Mouse (Mus musculus) limb, embryonic 10.5 days (tissue): Measurements from ENCODE around the gene Rplp1. TPM values are rescaled to one million over a fixed set of nuclear protein-coding genes. Genes with fewer than 3 reads are reported as not detected.

ENCODE experiments used
- DNase-seq: peaks from one replicate; pipeline ENCODE4 v3.0.0-alpha.2; 2017; ENCODE audit warnings: low spot score
- H3K27ac ChIP-seq: fragments of 300-500 bp; sonication (generic); 2 replicates; pipeline ENCODE4 v1.5.1; 2016; ENCODE audit warnings: mild to moderate bottlenecking
- H3K27me3 ChIP-seq: fragments of 300-500 bp; sonication (generic); 2 replicates; pipeline ENCODE4 v1.6.1; 2016; ENCODE audit warnings: low read depth, mild to moderate bottlenecking; ENCODE audit not compliant: poor library complexity, severe bottlenecking
- H3K36me3 ChIP-seq: fragments of 300-500 bp; sonication (generic); 2 replicates; pipeline ENCODE4 v1.6.1; 2016; ENCODE audit warnings: mild to moderate bottlenecking, moderate library complexity
- H3K4me1 ChIP-seq: fragments of 300-500 bp; sonication (generic); 2 replicates; pipeline ENCODE4 v1.6.1; 2016
- H3K4me3 ChIP-seq: fragments of 300-500 bp; sonication (generic); 2 replicates; pipeline ENCODE4 v1.5.1; 2016; ENCODE audit warnings: mild to moderate bottlenecking, moderate library complexity
- H3K9me3 ChIP-seq: fragments of 300-500 bp; sonication (generic); replicated peaks from 2 replicates; pipeline ENCODE4 v1.6.1; 2016; ENCODE audit warnings: mild to moderate bottlenecking
- WGBS: fragments of 180-500 bp; shearing (Covaris S2); methylation state at CpG from one replicate; pipeline ENCODE4 v1.1.7; 2016; 5-methylcytosine and 5-hydroxymethylcytosine counted together
- polyA plus RNA-seq: library from polyadenylated mRNA; unstranded; fragments of >200 nt; fragmentation: Nextera tagmentation; extraction: Ambion mirVana; gene quantifications from 2 replicates; pipeline ENCODE4 v1.2.1, GENCODE M21; 2016

Rplp1 gene
- polyA plus RNA-seq, 1 experiment from 2014 or later = 1,122 TPM

GRCm38 (mm10) chr9:61932009-61932408, 17.7 kb upstream of the Rplp1 start:
- Histone ChIP-seq H3K27ac (no peak overlapping the region), H3K27me3 (no peaks in the 10 kb centered on the region), H3K4me3 (no peak overlapping the region), H3K9me3 (no peaks in the 10 kb centered on the region), H3K36me3 (peaks cover 100% of the 10 kb centered on the region), H3K4me1 (no peaks in the 10 kb centered on the region)
- WGBS = 93% methylated on average over 3 of the region's 3 CpGs
- no peak for DNase-seq

GRCm38 (mm10) chr9:61925086-61925660, 10.8 kb upstream of the Rplp1 start:
- Histone ChIP-seq H3K27me3 (no peaks in the 10 kb centered on the region), H3K9me3 (no peaks in the 10 kb centered on the region), H3K4me1 (no peaks in the 10 kb centered on the region), H3K36me3 (peaks cover 100% of the 10 kb centered on the region), H3K27ac (no peak overlapping the region), H3K4me3 (no peak overlapping the region)
- WGBS = 95% methylated on average over 10 of the region's 10 CpGs
- DNase-seq = no peak

- WGBS = 96% methylated on average over 6 of the region's 6 CpGs
- H3K4me3 ChIP-seq = no peak overlapping the region
- H3K27ac ChIP-seq = no peak overlapping the region
- H3K4me1 ChIP-seq = peaks cover 3% of the 10 kb centered on the region; the same call in 1 of the 2 replicates
- no peaks in the 10 kb centered on the region for H3K27me3 ChIP-seq
- H3K36me3 ChIP-seq = peaks cover 95% of the 10 kb centered on the region
- DNase-seq = no peak
- no peaks in the 10 kb centered on the region for H3K9me3 ChIP-seq
These were observed 6.0 kb upstream of the Rplp1 start for GRCm38 (mm10) chr9:61920331-61920730.

GRCm38 (mm10) chr9:61919464-61919863, 5.1 kb upstream of the Rplp1 start:
- H3K4me3 ChIP-seq = no peak overlapping the region
- no peak overlapping the region for H3K27ac ChIP-seq
- peaks cover 6% of the 10 kb centered on the region; the same call in 1 of the 2 replicates for H3K4me1 ChIP-seq
- H3K27me3 ChIP-seq = no peaks in the 10 kb centered on the region
- peaks cover 86% of the 10 kb centered on the region for H3K36me3 ChIP-seq
- WGBS = 92% methylated on average over 5 of the region's 5 CpGs
- H3K9me3 ChIP-seq = no peaks in the 10 kb centered on the region
- no peak for DNase-seq

- Histone ChIP-seq H3K9me3 (no peaks in the 10 kb centered on the region), H3K4me3 (no peak overlapping the region), H3K27me3 (no peaks in the 10 kb centered on the region), H3K27ac (no peak overlapping the region), H3K4me1 (peaks cover 18% of the 10 kb centered on the region), H3K36me3 (peaks cover 78% of the 10 kb centered on the region)
- no peak for DNase-seq
- 97% methylated on average over 6 of the region's 6 CpGs for WGBS
These were observed 3.1 kb upstream of the Rplp1 start for GRCm38 (mm10) chr9:61917436-61917835.

GRCm38 (mm10) chr9:61916986-61917385, 2.6 kb upstream of the Rplp1 start:
- DNase-seq = no peak
- Histone ChIP-seq H3K27ac (no peak overlapping the region), H3K4me1 (peaks cover 18% of the 10 kb centered on the region), H3K9me3 (no peaks in the 10 kb centered on the region), H3K27me3 (no peaks in the 10 kb centered on the region), H3K4me3 (no peak overlapping the region), H3K36me3 (peaks cover 78% of the 10 kb centered on the region)
- 89% methylated on average over 3 of the region's 3 CpGs for WGBS

GRCm38 (mm10) chr9:61915393-61916005, 1.2 kb upstream of the Rplp1 start:
- 41% methylated on average over 4 of the region's 4 CpGs for WGBS
- Histone ChIP-seq H3K4me3 (peak overlapping the region; percentile 96), H3K27me3 (no peaks in the 10 kb centered on the region), H3K9me3 (no peaks in the 10 kb centered on the region), H3K4me1 (peaks cover 18% of the 10 kb centered on the region), H3K27ac (0 out of 2 replicates have a peak overlapping the region, but pooled peaks have one; percentile 36), H3K36me3 (peaks cover 75% of the 10 kb centered on the region)
- DNase-seq = no peak

GRCm38 (mm10) chr9:61914917-61915300, 567 bp upstream of the Rplp1 start:
- Histone ChIP-seq H3K27ac (peak overlapping the region; percentile 86), H3K9me3 (no peaks in the 10 kb centered on the region), H3K27me3 (no peaks in the 10 kb centered on the region), H3K36me3 (peaks cover 69% of the 10 kb centered on the region), H3K4me3 (peak overlapping the region; percentile 96), H3K4me1 (peaks cover 18% of the 10 kb centered on the region)
- no peak for DNase-seq
- WGBS = 4% methylated on average over 13 of the region's 13 CpGs

- Histone ChIP-seq H3K27me3 (no peaks in the 10 kb centered on the region), H3K27ac (no peak overlapping the region), H3K9me3 (no peaks in the 10 kb centered on the region), H3K36me3 (peaks cover 41% of the 10 kb centered on the region), H3K4me1 (peaks cover 18% of the 10 kb centered on the region), H3K4me3 (no peak overlapping the region)
- no peak for DNase-seq
- WGBS = 49% methylated on average over 6 of the region's 6 CpGs
These were observed 2.8 kb downstream of the Rplp1 start for GRCm38 (mm10) chr9:61911300-61912128.

GRCm38 (mm10) chr9:61910526-61911256, 3.7 kb downstream of the Rplp1 start:
- 43% methylated on average over 20 of the region's 20 CpGs for WGBS
- Histone ChIP-seq H3K27me3 (no peaks in the 10 kb centered on the region), H3K9me3 (no peaks in the 10 kb centered on the region), H3K4me3 (no peak overlapping the region), H3K27ac (no peak overlapping the region), H3K4me1 (peaks cover 21% of the 10 kb centered on the region), H3K36me3 (peaks cover 35% of the 10 kb centered on the region)
- DNase-seq = peak; percentile 56

- no peaks in the 10 kb centered on the region for H3K27me3 ChIP-seq
- peaks cover 35% of the 10 kb centered on the region for H3K36me3 ChIP-seq
- no peak overlapping the region for H3K27ac ChIP-seq
- no peaks in the 10 kb centered on the region for H3K9me3 ChIP-seq
- DNase-seq = no peak
- WGBS = 100% methylated on average over 1 of the region's 1 CpGs
- H3K4me1 ChIP-seq = peaks cover 25% of the 10 kb centered on the region
- H3K4me3 ChIP-seq = no peak overlapping the region
These were observed 4.7 kb downstream of the Rplp1 start for GRCm38 (mm10) chr9:61909633-61910032.

- H3K9me3 ChIP-seq = no peaks in the 10 kb centered on the region
- H3K27ac ChIP-seq = no peak overlapping the region
- peaks cover 35% of the 10 kb centered on the region for H3K36me3 ChIP-seq
- DNase-seq = no peak
- H3K4me3 ChIP-seq = no peak overlapping the region
- H3K4me1 ChIP-seq = peaks cover 30% of the 10 kb centered on the region
- H3K27me3 ChIP-seq = no peaks in the 10 kb centered on the region
- WGBS = 91% methylated on average over 11 of the region's 11 CpGs
These were observed 5.4 kb downstream of the Rplp1 start for GRCm38 (mm10) chr9:61908832-61909407.
